In the genomic region with DNA sequence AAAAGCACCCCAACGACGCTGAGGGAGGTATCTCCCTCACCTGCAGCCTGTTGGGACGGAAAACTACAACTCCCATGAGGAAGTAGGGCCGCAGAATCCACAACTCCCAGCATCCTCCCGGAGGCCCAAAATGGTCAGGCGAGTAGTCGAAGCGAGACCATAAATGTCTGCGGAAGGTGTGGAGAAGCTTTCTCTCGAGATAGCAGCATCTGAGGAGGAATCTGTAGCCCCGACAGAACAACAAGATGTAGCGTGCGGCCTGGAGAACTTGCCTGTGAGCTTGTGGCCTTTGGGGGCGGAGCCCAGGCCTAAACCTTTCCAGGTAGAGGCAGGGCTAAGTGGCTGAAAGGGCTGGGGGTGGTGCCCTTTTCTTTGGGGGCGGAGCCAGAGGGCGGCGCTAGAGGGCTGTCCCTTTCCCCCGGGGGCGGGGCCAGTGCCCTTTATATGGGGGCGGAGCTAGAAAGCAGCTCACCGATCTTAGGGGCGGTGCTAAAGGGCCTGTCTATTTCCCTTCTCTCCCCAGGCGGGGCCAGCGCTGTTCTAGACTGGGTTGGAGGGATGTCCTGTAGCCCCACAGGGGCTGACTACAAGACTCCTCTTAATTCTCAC, we compare ENCODE assay signal across 8 mouse cellular contexts. TPM values are rescaled to one million over a fixed set of nuclear protein-coding genes. Genes with fewer than 3 reads are reported as not detected.
DNase-seq lines count a peak whose midpoint lies in the region; ATAC-seq and TF ChIP-seq lines count a peak whose summit lies in the region.

Setmar (plus strand) TSS at position 128 of the 609 bp plus-strand sequence.

- peak; percentile 37; the same call in 1 of the 2 replicates for TF ChIP-seq POLR2A in limb, embryonic 14.5 days (IDR thresholded peaks at IDR 0.05; ENCODE audit: borderline replicate concordance, extremely low read depth, insufficient read depth, insufficient read length)

- under 1% methylated on average over 21 of the region's 24 CpGs for WGBS in embryonic facial prominence, embryonic 14.5 days
- under 1% methylated on average over 15 of the region's 24 CpGs for WGBS in limb, embryonic 14.5 days
- WGBS in midbrain, postnatal 0 days: under 1% methylated on average over 17 of the region's 24 CpGs

- peak within 1 kb of the TSS; percentile 65 for H3K4me2 ChIP-seq in embryonic facial prominence, embryonic 14.5 days (ENCODE audit: low read depth, low read length)
- peak within 1 kb of the TSS; percentile 58 for H3K4me2 ChIP-seq in limb, embryonic 14.5 days (replicated peaks; ENCODE audit: low read depth, low read length, severe bottlenecking)
- H3K4me2 ChIP-seq in midbrain, postnatal 0 days (ENCODE audit: low read depth, low read length, poor library complexity, severe bottlenecking): peak within 1 kb of the TSS; percentile 64

- no peaks in the 10 kb centered on the region for H3K27me3 ChIP-seq in embryonic facial prominence, embryonic 14.5 days (replicated peaks; ENCODE audit: control insufficient read depth, insufficient read depth, low read length)
- H3K27me3 ChIP-seq in limb, embryonic 14.5 days (ENCODE audit: control insufficient read depth, insufficient read depth, low read length): no peaks in the 10 kb centered on the region
- no peaks in the 10 kb centered on the region for H3K27me3 ChIP-seq in midbrain, postnatal 0 days (ENCODE audit: insufficient read depth, low read length)

- no peaks in the 10 kb centered on the region for H3K4me1 ChIP-seq in embryonic facial prominence, embryonic 14.5 days (ENCODE audit: control insufficient read depth, insufficient read depth, low read length)
- H3K4me1 ChIP-seq in limb, embryonic 14.5 days (ENCODE audit: control insufficient read depth, insufficient read depth, low read length): no peaks in the 10 kb centered on the region
- H3K4me1 ChIP-seq in midbrain, postnatal 0 days (ENCODE audit: insufficient read depth, low read length): no peaks in the 10 kb centered on the region

- TF ChIP-seq CTCF in midbrain, postnatal 0 days (IDR thresholded peaks at IDR 0.05): peak; percentile 56

- peak within 1 kb of the TSS; percentile 72 for H3K27ac ChIP-seq in embryonic facial prominence, embryonic 14.5 days (replicated peaks; ENCODE audit: low read depth, low read length)
- peak within 1 kb of the TSS; percentile 82 for H3K27ac ChIP-seq in limb, embryonic 14.5 days (replicated peaks; ENCODE audit: low read depth, low read length)
- H3K27ac ChIP-seq in midbrain, postnatal 0 days (ENCODE audit: low read depth, low read length): peak within 1 kb of the TSS; percentile 87

- ATAC-seq in embryonic facial prominence, embryonic 14.5 days (ENCODE audit: low read depth): peak; percentile 97
- ATAC-seq in limb, embryonic 14.5 days (ENCODE audit: low FRiP score, low read depth): peak; percentile 94
- ATAC-seq in midbrain, postnatal 0 days (ENCODE audit: low FRiP score): peak; percentile 96

- peak within 1 kb of the TSS; percentile 44 for H3K4me3 ChIP-seq in embryonic facial prominence, embryonic 14.5 days (ENCODE audit: low read depth, low read length)
- peak within 1 kb of the TSS; percentile 55 for H3K4me3 ChIP-seq in limb, embryonic 14.5 days (replicated peaks; ENCODE audit: low read length)
- H3K4me3 ChIP-seq in midbrain, postnatal 0 days (ENCODE audit: low read depth, low read length): peak within 1 kb of the TSS; percentile 48

- no peaks in the 10 kb centered on the region for H3K9me3 ChIP-seq in embryonic facial prominence, embryonic 14.5 days (ENCODE audit: control insufficient read depth, low read length)
- no peaks in the 10 kb centered on the region for H3K9me3 ChIP-seq in limb, embryonic 14.5 days (ENCODE audit: control insufficient read depth, low read length)
- H3K9me3 ChIP-seq in midbrain, postnatal 0 days (ENCODE audit: low read length): no peaks in the 10 kb centered on the region

- no peaks in the 10 kb centered on the region for H3K36me3 ChIP-seq in embryonic facial prominence, embryonic 14.5 days (ENCODE audit: control insufficient read depth, insufficient read depth, low read length)
- H3K36me3 ChIP-seq in limb, embryonic 14.5 days (ENCODE audit: control insufficient read depth, insufficient read depth, low read length): no peaks in the 10 kb centered on the region
- H3K36me3 ChIP-seq in midbrain, postnatal 0 days (ENCODE audit: insufficient read depth, low read length): no peaks in the 10 kb centered on the region

- peak; percentile 97 for DNase-seq in 3T3-L1 (ENCODE audit: low read depth, low spot score)
- peak; percentile 93 to 96 for DNase-seq in adrenal gland, postnatal 4 days (ENCODE audit: low spot score in 2 of 2)
- peak; percentile 97 for DNase-seq in embryonic facial prominence, embryonic 14.5 days (ENCODE audit: low spot score)
- DNase-seq in heart, adult 8-10 months (ENCODE audit: low spot score): peak; percentile 96
- DNase-seq in kidney, adult 9 months: peak; percentile 98
- DNase-seq in limb, embryonic 14.5 days (ENCODE audit: low spot score): peak; percentile 96
- peak; percentile 97 for DNase-seq in midbrain, postnatal 0 days (ENCODE audit: low spot score)
- DNase-seq in spleen, postnatal 14 days (ENCODE audit: low spot score in 2 of 2): peak; percentile 91 to 92

- peak within 1 kb of the TSS; percentile 61 for H3K9ac ChIP-seq in embryonic facial prominence, embryonic 14.5 days (ENCODE audit: low read depth, low read length)
- peak within 1 kb of the TSS; percentile 62 for H3K9ac ChIP-seq in limb, embryonic 14.5 days (ENCODE audit: low read depth, low read length, severe bottlenecking)
- peak within 1 kb of the TSS; percentile 67 for H3K9ac ChIP-seq in midbrain, postnatal 0 days (replicated peaks; ENCODE audit: low read length, poor library complexity, severe bottlenecking)

RNA-seq across cellular contexts. Expression of gene Setmar, which starts in this region (rescaled TPM):
- 1 to 10 TPM; 7.1 to 8.0 TPM for total RNA-seq in adrenal gland, postnatal 4 days (2021)
- polyA plus RNA-seq in embryonic facial prominence, embryonic 14.5 days (2014; fragmentation: Nextera tagmentation; extraction: Ambion mirVana): 6.8 and 7.5 TPM in 2 replicates
- total RNA-seq in heart, adult 8-10 months (2022): 1 to 10 TPM; 2.9 to 5.0 (median 3.5) TPM
- polyA plus RNA-seq in limb, embryonic 14.5 days (2012; rRNA removed): 4.9 and 6.1 TPM in 2 replicates
- polyA plus RNA-seq in limb, embryonic 14.5 days (2014; fragmentation: Nextera tagmentation; extraction: Ambion mirVana): 6.8 and 7.2 TPM in 2 replicates
- total RNA-seq in midbrain, postnatal 0 days (2014; rRNA removed): 2.3 and 4.0 TPM in 2 replicates
- 2.3 and 2.9 TPM in 2 replicates for polyA plus RNA-seq in midbrain, postnatal 0 days (2015; fragmentation: Nextera tagmentation; extraction: Ambion mirVana)

Comparison
In these comparisons a context has a peak if more than half of its experiments do, and no peak if none do; other contexts are left out.
1. Peak in every context shown above with its lines: DNase-seq, ATAC-seq, H3K4me3 ChIP-seq and H3K27ac ChIP-seq.